Mouse (Mus musculus) left cerebral cortex, adult 9 months (tissue): ENCODE results near the gene Gsdme.

Experiments used
- DNase-seq, 2 experiments: peaks; one replicate each; pipeline ENCODE4 v3.0.0; 2022; ENCODE audit warnings: low spot score in 2 of 2

Gene Gsdme

GRCm38 (mm10) chr6:50244967-50245366, 18.7 kb downstream of the Gsdme start:
- no peak for DNase-seq

DNA sequence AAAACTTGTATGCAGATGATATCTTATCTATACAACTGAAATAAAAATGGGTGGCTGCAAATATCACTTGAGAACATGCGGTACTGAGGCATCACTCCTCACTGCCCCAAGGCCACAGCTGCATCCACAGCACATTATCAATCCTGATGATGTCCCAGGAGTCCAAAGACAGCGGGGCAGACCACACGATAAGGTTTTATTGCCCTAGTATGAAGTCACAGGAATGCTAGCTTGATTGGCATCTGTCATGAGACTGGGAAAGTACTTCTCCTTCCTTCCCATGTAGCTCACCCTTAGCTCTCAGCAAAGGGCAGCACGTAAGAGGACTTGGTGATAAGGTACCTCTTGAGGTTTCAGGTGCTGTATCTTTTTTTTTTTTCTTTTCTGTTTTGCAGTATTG, 19.5 kb downstream of the Gsdme start:
- no peak for DNase-seq

GRCm38 (mm10) chr6:50240437-50240836, 23.2 kb downstream of the Gsdme start:
- DNase-seq = no peak

GRCm38 (mm10) chr6:50239902-50240301, 23.8 kb downstream of the Gsdme start:
- no peak for DNase-seq

DNA sequence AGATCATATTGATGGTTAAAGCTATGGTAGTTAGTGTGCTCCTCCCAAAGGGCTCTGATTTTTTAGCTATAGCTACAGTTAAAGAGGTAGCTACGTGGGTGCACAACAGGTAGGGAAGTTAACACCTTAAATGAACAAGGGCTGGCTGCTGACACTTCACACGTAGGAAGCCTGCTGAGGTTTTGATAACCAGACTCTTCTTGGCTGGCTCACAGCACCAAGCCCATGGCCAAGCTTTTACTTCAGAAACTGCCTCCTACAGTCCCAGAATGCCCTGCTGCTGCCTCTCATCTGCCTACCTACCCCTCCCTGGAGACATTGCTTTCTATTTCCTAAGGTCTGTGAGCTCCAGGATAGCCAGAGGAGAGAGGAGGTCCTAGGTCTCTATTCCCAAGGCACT, 25.7 kb downstream of the Gsdme start:
- no peak for DNase-seq

DNA sequence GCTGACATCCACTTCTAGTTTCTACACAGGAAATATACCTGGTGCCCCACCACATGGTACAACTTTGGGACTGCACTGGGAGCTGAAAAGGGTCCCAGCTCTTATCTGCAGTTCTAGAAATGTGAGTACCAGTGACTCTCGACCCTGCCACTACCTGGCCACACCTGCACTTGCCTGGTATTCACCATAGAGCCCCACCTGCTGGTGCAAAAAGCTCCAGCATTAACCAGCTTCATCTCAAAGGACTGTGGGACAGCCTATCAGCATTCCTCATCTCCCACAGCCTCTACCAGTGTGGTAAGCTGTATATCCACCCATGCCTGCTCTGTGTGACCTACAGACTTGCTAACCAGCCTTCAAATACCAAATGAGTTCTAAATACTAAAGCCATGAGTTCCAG, 30.7 kb downstream of the Gsdme start:
- no peak for DNase-seq

DNA sequence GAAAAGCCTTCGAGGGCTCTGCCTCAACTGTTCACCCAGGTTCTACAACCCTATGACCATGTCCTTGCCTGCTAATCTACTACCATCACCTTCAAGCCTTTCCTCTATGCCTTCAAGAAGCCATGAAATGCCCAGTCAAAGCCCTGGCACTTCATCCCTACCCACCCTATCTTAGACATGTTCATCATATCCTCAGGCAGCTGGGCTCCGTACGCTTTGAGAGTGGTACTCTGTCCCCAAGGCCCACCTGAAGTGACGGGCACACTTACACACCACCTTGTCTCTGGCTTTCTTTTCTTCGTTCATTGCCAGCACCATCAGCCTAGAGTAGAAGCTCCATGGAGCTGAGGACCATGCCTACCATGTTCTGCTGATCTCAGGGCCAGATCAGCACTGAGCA, 32.4 kb downstream of the Gsdme start:
- DNase-seq = no peak

GRCm38 (mm10) chr6:50228180-50228579, 35.5 kb downstream of the Gsdme start:
- DNase-seq = no peak

DNA sequence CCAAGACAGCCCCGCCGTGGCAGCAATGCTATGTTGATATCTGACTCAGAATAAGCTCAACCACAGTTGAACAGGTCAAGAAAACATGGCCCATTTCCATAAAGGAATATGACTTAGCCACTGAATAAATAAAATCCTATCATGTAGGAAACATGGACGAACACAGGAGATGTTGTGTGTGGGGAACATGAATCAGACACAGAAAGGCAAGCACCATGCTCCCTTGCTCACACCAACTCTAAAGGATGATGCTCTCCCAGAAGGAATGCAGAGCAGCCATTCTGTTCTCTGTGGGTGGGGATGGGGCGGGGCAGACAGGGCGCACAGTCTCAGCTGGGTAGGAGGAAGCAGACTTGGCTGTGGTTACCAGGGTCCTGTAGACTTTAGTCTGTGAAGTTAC, 38.4 kb downstream of the Gsdme start:
- no peak for DNase-seq

DNA sequence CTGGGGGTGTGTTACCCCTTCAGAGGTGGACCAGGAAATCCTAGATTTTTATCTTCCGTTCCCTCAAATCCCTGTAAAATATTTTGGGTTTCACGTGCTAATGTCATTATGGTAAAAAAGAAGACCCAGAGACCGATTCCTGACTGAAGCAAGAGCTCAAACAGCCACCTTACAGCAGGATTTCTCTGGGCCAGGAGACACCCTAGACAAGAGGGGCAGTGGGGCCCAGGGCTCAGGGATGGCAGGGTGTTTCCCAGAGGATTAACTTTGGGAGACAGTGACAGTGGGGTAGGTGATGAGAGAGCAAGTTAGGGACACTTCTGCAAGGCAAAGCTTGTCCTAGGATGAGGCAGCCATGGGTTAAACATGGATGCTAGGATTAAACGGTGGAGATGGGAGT, 40.1 kb downstream of the Gsdme start:
- no peak for DNase-seq

GRCm38 (mm10) chr6:50222986-50223385, 40.7 kb downstream of the Gsdme start:
- no peak for DNase-seq

GRCm38 (mm10) chr6:50222351-50222750, 41.3 kb downstream of the Gsdme start:
- DNase-seq = no peak

DNA sequence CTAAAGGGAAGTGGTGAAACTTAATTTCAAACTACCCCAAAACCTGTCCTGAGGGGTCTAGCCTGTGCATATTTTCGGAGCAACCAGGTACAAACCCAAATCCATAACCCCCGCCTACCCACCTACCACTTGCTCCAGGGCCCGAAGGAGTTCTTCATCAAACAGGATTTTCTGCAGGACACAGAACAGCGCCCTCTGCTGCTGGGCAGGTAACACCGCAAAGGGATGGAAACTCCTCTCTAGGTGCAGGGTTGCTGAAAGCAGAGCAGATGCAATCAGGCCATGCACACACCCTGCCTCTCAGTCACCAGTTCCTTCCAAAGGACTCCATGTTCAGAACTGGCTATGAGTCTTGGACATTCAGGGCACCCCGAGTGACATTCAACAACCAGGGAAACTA, 42.8 kb downstream of the Gsdme start:
- no peak for DNase-seq

GRCm38 (mm10) chr6:50219066-50219465, 44.6 kb downstream of the Gsdme start:
- no peak for DNase-seq

GRCm38 (mm10) chr6:50218628-50219027, 45.0 kb downstream of the Gsdme start:
- no peak for DNase-seq

DNA sequence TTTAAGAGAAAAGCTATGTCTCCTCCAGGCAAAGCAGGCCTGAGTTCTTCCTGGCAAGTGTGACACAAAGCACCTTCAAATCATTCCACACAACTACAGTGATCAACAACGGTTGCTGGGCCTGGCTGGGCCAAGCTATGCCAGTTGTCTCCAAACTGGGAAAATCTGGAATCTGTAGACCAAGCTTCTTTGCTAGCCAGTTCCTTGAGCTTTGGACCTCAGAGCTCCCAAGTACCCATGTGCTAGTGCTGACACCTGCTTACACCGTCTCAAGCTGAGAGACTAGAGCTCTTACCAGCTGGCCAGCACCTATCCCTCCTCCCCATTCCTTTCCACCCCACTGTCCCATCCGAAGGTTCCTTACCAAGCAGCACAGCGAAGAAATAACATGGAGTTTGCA, 47.7 kb downstream of the Gsdme start:
- DNase-seq = no peak

GRCm38 (mm10) chr6:50215373-50215745, 48.3 kb downstream of the Gsdme start:
- DNase-seq = no peak

DNA sequence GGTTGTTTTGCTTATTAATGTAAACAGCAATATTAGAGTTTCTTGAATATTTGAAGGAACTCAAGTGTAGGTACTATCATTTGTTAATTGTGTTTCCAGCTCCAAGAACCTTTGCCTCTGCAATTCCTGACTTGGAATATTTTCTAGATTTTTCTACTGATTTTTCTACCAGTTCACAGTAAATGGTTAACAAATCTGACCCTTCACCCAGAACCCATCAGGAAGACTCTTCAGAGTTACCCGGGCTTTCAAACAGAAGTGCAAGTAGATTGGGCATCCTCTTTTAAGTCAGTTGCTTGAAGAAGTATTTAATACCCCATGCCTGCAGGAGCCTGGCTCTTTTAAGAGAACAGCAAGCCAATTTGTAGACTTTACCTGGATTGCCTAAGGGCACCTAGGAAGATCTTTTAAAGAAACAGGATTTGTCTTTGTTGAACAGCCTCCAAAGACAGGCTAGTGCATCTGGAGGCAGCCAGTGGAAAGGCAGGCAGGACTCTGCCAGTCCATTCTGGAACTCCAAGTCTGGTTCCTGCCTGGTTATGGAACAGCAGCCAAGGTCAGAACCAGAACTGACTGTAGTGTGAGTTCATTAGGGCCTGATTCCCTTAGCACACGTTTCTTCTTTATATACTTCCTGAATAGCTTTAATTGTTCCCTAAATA, 48.8 kb downstream of the Gsdme start:
- no peak for DNase-seq

- no peak for DNase-seq
Observed at GRCm38 (mm10) chr6:50205093-50205492, 58.6 kb downstream of the Gsdme start.

DNA sequence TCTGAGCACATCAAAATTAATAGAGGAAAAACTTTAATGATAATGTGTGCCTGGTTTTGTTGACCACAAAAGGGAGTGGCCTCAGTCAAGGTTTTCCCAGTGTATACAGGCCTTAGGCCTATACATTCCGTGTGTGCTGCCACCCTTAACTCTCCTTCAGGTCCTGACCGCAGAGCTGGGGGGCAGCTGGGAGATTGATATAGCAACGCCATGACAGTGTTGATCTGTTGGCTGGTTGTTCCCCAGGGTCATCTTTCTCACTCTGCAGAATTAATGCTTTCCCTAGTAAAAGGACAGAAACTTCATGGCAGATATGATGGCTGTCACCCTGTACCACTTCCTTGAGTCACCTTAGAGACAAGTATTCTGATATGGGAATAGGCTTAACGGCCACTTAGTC, 59.3 kb downstream of the Gsdme start:
- DNase-seq = no peak

GRCm38 (mm10) chr6:50193851-50194250, 69.8 kb downstream of the Gsdme start:
- no peak for DNase-seq

GRCm38 (mm10) chr6:50192822-50193221, 70.8 kb downstream of the Gsdme start:
- DNase-seq = no peak

DNA sequence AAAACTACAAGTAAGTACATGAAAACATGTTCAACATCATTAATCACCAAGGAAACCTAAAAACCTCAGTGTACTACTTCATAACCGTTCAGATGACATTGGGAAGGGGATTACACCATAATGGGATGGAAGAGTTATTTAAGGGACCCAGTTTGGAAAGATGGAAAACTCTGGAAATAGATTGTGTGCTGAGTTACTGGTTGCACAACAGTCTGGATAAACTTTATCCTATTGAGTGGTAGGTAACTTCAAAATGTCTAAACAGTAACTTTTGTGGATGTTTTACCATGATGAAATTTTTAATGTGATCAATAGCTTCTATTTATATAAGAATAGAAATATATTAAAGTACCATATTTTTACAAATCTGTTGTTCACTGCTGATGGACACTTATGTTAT, 71.5 kb downstream of the Gsdme start:
- no peak for DNase-seq

DNA sequence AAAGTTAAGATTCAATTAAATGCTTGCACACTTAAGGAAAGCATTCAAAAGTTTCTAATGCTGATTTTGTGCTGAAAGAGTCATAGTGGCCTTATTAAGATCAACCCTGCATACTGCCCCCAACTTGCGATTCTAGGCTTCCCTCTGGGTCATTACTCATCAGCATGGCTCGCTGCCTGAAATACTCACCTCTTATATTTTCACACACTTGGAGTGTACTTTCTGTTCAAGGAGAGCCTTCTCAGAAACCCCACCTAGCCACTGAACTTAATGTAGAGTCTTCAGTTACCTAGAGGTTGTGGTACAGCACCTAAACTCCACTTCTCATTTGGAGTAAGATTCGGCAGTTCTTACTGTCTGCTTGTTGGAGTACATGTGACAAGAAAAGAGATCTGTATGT, 72.1 kb downstream of the Gsdme start:
- DNase-seq = no peak
